Mouse (Mus musculus): ENCODE measurements around the gene Smg6. TPM values are rescaled to one million over a fixed set of nuclear protein-coding genes. Genes with fewer than 3 reads are reported as not detected.

The Smg6 gene
- polyA plus RNA-seq, 1 experiment from 2014 or later = 11.3 TPM

- 51% methylated on average over 3 of the region's 3 CpGs for WGBS (ENCODE audit: insufficient replicate concordance)
- Histone ChIP-seq H3K4me1 (ENCODE audit: control insufficient read depth, insufficient read depth, low read length) (peaks cover 66% of the 10 kb centered on the region), H3K9ac (ENCODE audit: low read depth, low read length) (0 out of 2 replicates have a peak overlapping the region, but pooled peaks have one; percentile 10), H3K4me3 (ENCODE audit: low read depth, low read length) (no peak overlapping the region), H3K36me3 (ENCODE audit: control insufficient read depth, insufficient read depth, low read length) (no peaks in the 10 kb centered on the region), H3K27me3 (ENCODE audit: control insufficient read depth, insufficient read depth, low read length) (0 out of 2 replicates have a peak, but pooled peaks cover 7% of the 10 kb centered on the region), H3K9me3 (replicated peaks; ENCODE audit: control insufficient read depth, low read length) (no peaks in the 10 kb centered on the region), H3K4me2 (peak overlapping the region; percentile 42), H3K27ac (ENCODE audit: low read depth, low read length) (peak overlapping the region; percentile 96)
- ATAC-seq (replicated peaks; ENCODE audit: insufficient number of reproducible peaks, low FRiP score, low TSS enrichment) = no peak
These were observed 287.3 kb downstream of the Smg6 start for GRCm38 (mm10) chr11:75212876-75213275.

- no peaks in the 10 kb centered on the region for H3K9me3 ChIP-seq (replicated peaks; ENCODE audit: control insufficient read depth, low read length)
- H3K36me3 ChIP-seq (ENCODE audit: control insufficient read depth, insufficient read depth, low read length) = no peaks in the 10 kb centered on the region
- peak overlapping the region; percentile 75 for H3K4me2 ChIP-seq
- H3K4me1 ChIP-seq (ENCODE audit: control insufficient read depth, insufficient read depth, low read length) = peaks cover 65% of the 10 kb centered on the region
- 7% methylated on average over 35 of the region's 35 CpGs for WGBS (ENCODE audit: insufficient replicate concordance)
- peak overlapping the region; percentile 57 for H3K27ac ChIP-seq (ENCODE audit: low read depth, low read length)
- H3K27me3 ChIP-seq (ENCODE audit: control insufficient read depth, insufficient read depth, low read length) = 0 out of 2 replicates have a peak, but pooled peaks cover 7% of the 10 kb centered on the region
- ATAC-seq (replicated peaks; ENCODE audit: insufficient number of reproducible peaks, low FRiP score, low TSS enrichment) = no peak
- peak overlapping the region; percentile 69 for H3K9ac ChIP-seq (ENCODE audit: low read depth, low read length)
- peak overlapping the region; percentile 34 for H3K4me3 ChIP-seq (ENCODE audit: low read depth, low read length)
These were observed 287.9 kb downstream of the Smg6 start for GRCm38 (mm10) chr11:75213372-75214080.

MicroRNAs within 50 kb of the gene (microRNA counts, 519-probe panel; counts per million panel counts)
- microRNA mmu-miR-132 (1,106 counts per million, percentile 1 among the panel's probes with 10 or more counts), microRNA mmu-miR-212 (32.2 counts per million)

Small RNA genes within 50 kb of the gene (microRNA-seq; reads per million reads assigned to microRNA genes)
- gene Mir132 (ENCODE audit: borderline number of aligned reads) (102 reads per million, percentile 64 among the genes with 10 or more reads in this experiment), gene Mir212 (ENCODE audit: borderline number of aligned reads) (10.4 reads per million, percentile 45 among the genes with 10 or more reads in this experiment)

Other genes starting within 250 kb of the Smg6 start
- 73.7 and 79.6 TPM in 2 replicates for gene Pafah1b1, start 201.2 kb upstream of the Smg6 start, polyA plus RNA-seq (2014; fragmentation: Nextera tagmentation; extraction: Ambion mirVana)
- gene Mettl16, start 155.0 kb upstream of the Smg6 start, polyA plus RNA-seq (2014; fragmentation: Nextera tagmentation; extraction: Ambion mirVana) = 28.5 and 29.5 TPM in 2 replicates
- 2.7 and 3.5 TPM in 2 replicates for gene Mnt, start 94.9 kb upstream of the Smg6 start, polyA plus RNA-seq (2014; fragmentation: Nextera tagmentation; extraction: Ambion mirVana)
- 3.9 and 5.5 TPM in 2 replicates for gene Sgsm2, start 28.8 kb upstream of the Smg6 start, polyA plus RNA-seq (2014; fragmentation: Nextera tagmentation; extraction: Ambion mirVana)
- gene Tsr1, start 27.8 kb upstream of the Smg6 start, polyA plus RNA-seq (2014; fragmentation: Nextera tagmentation; extraction: Ambion mirVana) = 34.0 and 40.6 TPM in 2 replicates
- 19.2 and 25.0 TPM in 2 replicates for gene Srr, start 125 bp downstream of the Smg6 start, polyA plus RNA-seq (2014; fragmentation: Nextera tagmentation; extraction: Ambion mirVana)
- gene Hic1, start 243.7 kb downstream of the Smg6 start, polyA plus RNA-seq (2014; fragmentation: Nextera tagmentation; extraction: Ambion mirVana) = 2.5 and 3.0 TPM in 2 replicates

All from heart, embryonic 11.5 days (tissue).